Mouse (Mus musculus) hindbrain, embryonic 11.5 days (tissue): Measurements from ENCODE around the gene Nyap2. TPM values are rescaled to one million over a fixed set of nuclear protein-coding genes. Genes with fewer than 3 reads are reported as not detected.
"Not testable (repeated sequence)": the region's sequence is repeated elsewhere in the genome, so short reads cannot be mapped to it uniquely, and the experiment has no call there.

Source experiments
- ATAC-seq: fragments of 200-750 bp; cut with Nextera tagmentation; 2 replicates; pipeline ENCODE4 v1.8.0; 2017; ENCODE audit warnings: mild to moderate bottlenecking, moderate TSS enrichment, moderate library complexity; ENCODE audit not compliant: low FRiP score
- DNase-seq: peaks from one replicate; pipeline ENCODE4 v3.0.0-alpha.2; 2015; ENCODE audit warnings: low spot score
- H3K27ac ChIP-seq: fragments of 300-500 bp; sonication (generic); 2 replicates; pipeline ENCODE4 v1.5.1; 2014; ENCODE audit warnings: mild to moderate bottlenecking, low read depth, low read length
- H3K27me3 ChIP-seq: fragments of 300-500 bp; sonication (generic); 2 replicates; pipeline ENCODE4 v1.6.1; 2014; ENCODE audit warnings: mild to moderate bottlenecking, low read length, moderate library complexity, mixed read lengths; ENCODE audit not compliant: control insufficient read depth, insufficient read depth
- H3K36me3 ChIP-seq: fragments of 300-500 bp; sonication (generic); 2 replicates; pipeline ENCODE4 v1.6.1; 2014; ENCODE audit warnings: mild to moderate bottlenecking, low read length, moderate library complexity, mixed read lengths; ENCODE audit not compliant: control insufficient read depth, insufficient read depth
- H3K4me1 ChIP-seq: fragments of 300-500 bp; sonication (generic); replicated peaks from 2 replicates; pipeline ENCODE4 v1.6.1; 2014; ENCODE audit warnings: low read length, mixed read lengths; ENCODE audit not compliant: control insufficient read depth, insufficient read depth
- H3K4me2 ChIP-seq: fragments of 300-500 bp; sonication (generic); replicated peaks from 2 replicates; pipeline ENCODE4 v1.6.1; 2014; ENCODE audit warnings: mild to moderate bottlenecking, low read depth, low read length
- H3K4me3 ChIP-seq: fragments of 300-500 bp; sonication (generic); 2 replicates; pipeline ENCODE4 v1.5.1; 2014; ENCODE audit warnings: low read depth, low read length
- H3K9ac ChIP-seq: fragments of 300-500 bp; sonication (generic); 2 replicates; pipeline ENCODE4 v1.6.1; 2014; ENCODE audit warnings: low read depth, low read length
- H3K9me3 ChIP-seq: fragments of 300-500 bp; sonication (generic); 2 replicates; pipeline ENCODE4 v1.6.1; 2016; ENCODE audit warnings: low read length; ENCODE audit not compliant: control insufficient read depth
- WGBS: fragments of 180-500 bp; shearing (Covaris S2); extraction: QIAGEN DNeasy Blood & Tissue Kit; methylation state at CpG from one replicate; pipeline ENCODE4 v1.1.7; 2014; 5-methylcytosine and 5-hydroxymethylcytosine counted together
- polyA plus RNA-seq: library from polyadenylated mRNA; unstranded; fragments of >200 nt; fragmentation: Nextera tagmentation; extraction: Ambion mirVana; gene quantifications from 2 replicates; pipeline ENCODE4 v1.2.1, GENCODE M21; 2014

Nyap2 gene
- polyA plus RNA-seq, 1 experiment from 2014 or later: 3.4 TPM

DNA sequence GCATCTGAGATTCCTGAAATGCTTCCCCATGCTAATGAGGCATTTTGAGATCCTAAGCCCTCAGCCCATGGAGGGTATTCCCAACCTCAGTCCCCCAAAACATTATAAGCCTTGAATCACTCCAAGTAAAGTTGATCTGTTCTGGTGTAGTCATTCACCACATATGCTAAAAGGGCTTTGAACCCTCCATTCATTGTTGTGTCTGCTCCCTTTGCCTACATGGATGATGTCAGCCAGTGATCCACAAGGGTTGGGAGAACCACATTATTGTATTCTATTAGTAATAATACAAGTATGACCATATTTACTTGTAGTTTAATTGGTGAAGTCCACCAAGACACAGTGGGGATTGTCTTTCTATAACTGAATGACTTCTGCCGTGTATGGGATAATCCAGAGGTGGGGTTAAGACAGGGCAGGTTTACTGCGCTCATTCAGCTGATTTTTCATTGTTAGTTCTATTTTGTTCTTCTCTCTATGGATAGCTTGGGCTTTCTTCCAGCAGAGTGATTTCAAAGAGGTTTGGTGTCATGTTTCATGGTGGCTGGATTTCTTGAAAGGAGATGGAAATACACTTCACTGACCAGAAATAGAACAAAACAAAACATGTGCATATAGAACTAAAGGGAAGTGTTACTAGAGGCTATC lies 155.1 kb downstream of the Nyap2 start:
- peak; percentile 68 for ATAC-seq
- peak; percentile 20 for DNase-seq

DNA sequence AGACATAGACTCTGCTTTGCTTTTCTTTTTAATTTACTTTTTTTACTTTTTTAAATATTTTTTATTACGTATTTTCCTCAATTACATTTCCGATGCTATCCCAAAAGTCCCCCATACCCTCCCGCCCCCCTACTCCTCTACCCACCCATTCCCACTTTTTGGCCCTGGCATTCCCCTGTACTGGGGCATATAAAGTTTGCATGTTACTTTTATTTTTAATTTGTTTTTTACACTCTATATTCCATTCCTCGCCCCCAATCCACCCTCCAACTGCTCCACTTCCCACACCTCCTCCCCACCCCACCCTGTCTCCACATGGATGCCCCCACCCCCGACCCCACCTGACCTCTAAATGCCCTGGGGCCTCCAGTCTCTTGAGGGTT lies 155.6 kb downstream of the Nyap2 start:
- H3K27me3 ChIP-seq, H3K27ac ChIP-seq, H3K4me3 ChIP-seq, H3K4me2 ChIP-seq, H3K36me3 ChIP-seq, H3K4me1 ChIP-seq, H3K9me3 ChIP-seq, DNase-seq, H3K9ac ChIP-seq: not testable (repeated sequence)
- ATAC-seq: 0 out of 2 replicates have a peak, but pooled peaks have one; percentile 43
- 62% methylated on average over 5 of the region's 5 CpGs for WGBS

More for the DNA sequence above, 155.1 kb downstream of the Nyap2 start:
- Histone ChIP-seq H3K27me3 (no peaks in the 10 kb centered on the region), H3K27ac (no peak overlapping the region), H3K4me1 (no peaks in the 10 kb centered on the region; the same call in 1 of the 2 replicates), H3K36me3 (no peaks in the 10 kb centered on the region), H3K9me3 (no peaks in the 10 kb centered on the region), H3K9ac (no peak overlapping the region), H3K4me3 (no peak overlapping the region), H3K4me2 (no peak overlapping the region)
- 28% methylated on average over 2 of the region's 2 CpGs for WGBS

DNA sequence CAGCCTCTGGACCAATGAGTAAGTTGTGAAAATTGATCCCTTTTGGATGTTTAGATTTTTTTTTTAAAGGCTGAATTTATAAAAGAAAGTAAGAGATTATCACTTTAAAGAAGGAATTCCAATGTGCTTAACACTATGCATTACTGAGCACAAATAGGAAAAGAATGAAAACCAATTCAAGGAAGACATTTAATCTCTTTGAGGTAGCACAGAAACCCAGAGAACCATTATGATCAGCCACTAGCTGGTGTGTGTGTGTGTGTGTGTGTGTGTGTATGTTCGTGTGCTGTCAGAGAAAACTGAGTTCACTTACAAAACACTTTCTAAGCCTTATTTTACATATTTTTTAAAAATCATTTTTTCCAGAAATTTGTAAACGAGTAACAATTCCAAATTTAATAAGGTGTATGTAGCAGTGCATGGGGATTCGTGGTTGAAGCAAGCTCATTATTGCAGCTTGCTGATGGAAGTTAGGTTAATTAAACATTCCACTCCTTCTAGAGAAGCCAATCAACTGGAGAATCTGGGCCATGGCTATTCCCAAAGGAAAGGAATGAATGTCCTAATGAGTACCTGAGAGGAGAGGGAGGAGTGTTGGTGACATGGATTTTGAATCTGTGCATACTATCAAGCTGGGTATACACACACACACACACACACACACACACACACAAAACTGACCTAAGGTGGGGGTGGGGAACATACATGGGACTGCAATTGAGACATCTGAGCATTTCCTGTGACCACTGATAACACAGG lies 171.9 kb downstream of the Nyap2 start:
- H3K27ac ChIP-seq: no peak overlapping the region
- H3K4me2 ChIP-seq: no peak overlapping the region
- no peak overlapping the region for H3K4me3 ChIP-seq
- DNase-seq (no peak), ATAC-seq (no peak)
- H3K36me3 ChIP-seq: no peaks in the 10 kb centered on the region
- H3K9me3 ChIP-seq: no peaks in the 10 kb centered on the region
- no peaks in the 10 kb centered on the region for H3K4me1 ChIP-seq
- H3K9ac ChIP-seq: no peak overlapping the region
- H3K27me3 ChIP-seq: no peaks in the 10 kb centered on the region
- WGBS: 79% methylated on average over 3 of the region's 3 CpGs

DNA sequence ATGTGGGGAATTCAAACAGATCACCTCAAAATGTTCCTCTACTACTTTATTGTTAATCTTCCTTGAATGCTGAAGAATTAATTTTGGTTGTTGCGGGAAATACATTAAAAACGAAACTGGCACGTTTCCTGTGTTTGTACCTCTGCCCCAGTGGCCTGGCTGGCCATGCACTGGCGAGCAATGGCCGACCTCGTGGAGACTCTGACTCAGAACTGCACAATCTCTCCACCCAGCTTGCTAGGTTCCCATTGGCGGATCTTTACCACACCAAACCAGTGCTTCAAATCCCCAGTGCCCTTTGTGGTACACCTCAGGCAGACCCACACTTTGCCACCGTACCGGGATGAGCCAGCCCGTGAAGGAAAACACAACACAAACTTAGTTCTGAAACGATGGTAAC lies 173.3 kb downstream of the Nyap2 start:
- no peaks in the 10 kb centered on the region for H3K4me1 ChIP-seq
- no peak for ATAC-seq
- no peaks in the 10 kb centered on the region for H3K27me3 ChIP-seq
- no peak overlapping the region for H3K4me2 ChIP-seq
- 92% methylated on average over 11 of the region's 11 CpGs for WGBS
- H3K4me3 ChIP-seq: no peak overlapping the region
- no peak overlapping the region for H3K27ac ChIP-seq
- DNase-seq: no peak
- H3K9me3 ChIP-seq: no peaks in the 10 kb centered on the region
- no peaks in the 10 kb centered on the region for H3K36me3 ChIP-seq
- no peak overlapping the region for H3K9ac ChIP-seq

DNA sequence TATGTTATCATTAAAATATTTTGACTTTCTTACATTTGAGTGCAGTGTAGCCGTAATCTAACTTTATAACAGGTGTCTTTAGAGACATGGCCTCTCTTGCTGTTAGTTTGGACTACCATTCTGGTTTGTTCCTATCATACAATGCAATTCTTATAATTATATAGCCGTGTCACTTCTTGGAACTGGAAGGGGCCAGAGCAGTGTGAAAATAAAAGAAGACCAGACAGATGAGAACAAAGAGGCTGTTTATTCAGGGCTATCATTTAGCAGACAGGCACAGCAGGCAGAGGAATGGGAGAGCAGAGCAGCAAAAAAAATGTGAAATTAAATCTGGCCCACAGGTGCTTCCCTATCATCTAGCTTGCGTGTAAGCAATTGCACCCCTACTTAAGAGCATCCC lies 189.7 kb downstream of the Nyap2 start:
- ATAC-seq (peak; percentile 72; the same call in 1 of the 2 replicates), DNase-seq (no peak)
- H3K4me3 ChIP-seq: no peak overlapping the region
- no peak overlapping the region for H3K9ac ChIP-seq
- no peak overlapping the region for H3K27ac ChIP-seq
- no peaks in the 10 kb centered on the region for H3K36me3 ChIP-seq
- H3K27me3 ChIP-seq: no peaks in the 10 kb centered on the region
- H3K9me3 ChIP-seq: no peaks in the 10 kb centered on the region
- H3K4me1 ChIP-seq: no peaks in the 10 kb centered on the region
- WGBS: 46% methylated on average over 3 of the region's 3 CpGs
- H3K4me2 ChIP-seq: no peak overlapping the region

DNA sequence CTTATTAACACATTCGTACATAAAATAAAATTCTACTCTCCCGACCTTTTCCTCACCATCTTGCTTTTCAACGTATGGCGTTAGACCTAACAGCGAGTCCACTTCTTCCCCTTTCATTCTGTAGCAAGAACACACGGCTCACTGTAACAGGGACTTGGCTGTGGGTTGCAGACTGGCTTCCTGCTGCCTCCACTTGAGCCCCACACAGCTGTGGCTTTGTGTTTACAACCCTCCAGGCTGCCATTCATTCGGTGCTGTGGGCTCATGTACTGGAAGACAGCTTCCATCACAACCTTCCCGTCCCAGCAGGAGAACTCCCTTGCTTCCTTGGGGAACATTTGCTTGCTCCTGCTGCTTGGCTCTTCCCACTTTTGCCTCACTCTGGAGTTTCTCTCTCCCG lies 204.2 kb downstream of the Nyap2 start:
- no peak overlapping the region for H3K27ac ChIP-seq
- no peak for DNase-seq
- no peak overlapping the region for H3K4me3 ChIP-seq
- H3K36me3 ChIP-seq: no peaks in the 10 kb centered on the region
- no peaks in the 10 kb centered on the region for H3K4me1 ChIP-seq
- H3K9ac ChIP-seq: no peak overlapping the region
- WGBS: 45% methylated on average over 9 of the region's 9 CpGs
- H3K27me3 ChIP-seq: no peaks in the 10 kb centered on the region
- no peak overlapping the region for H3K4me2 ChIP-seq
- ATAC-seq: no peak
- no peaks in the 10 kb centered on the region for H3K9me3 ChIP-seq

DNA sequence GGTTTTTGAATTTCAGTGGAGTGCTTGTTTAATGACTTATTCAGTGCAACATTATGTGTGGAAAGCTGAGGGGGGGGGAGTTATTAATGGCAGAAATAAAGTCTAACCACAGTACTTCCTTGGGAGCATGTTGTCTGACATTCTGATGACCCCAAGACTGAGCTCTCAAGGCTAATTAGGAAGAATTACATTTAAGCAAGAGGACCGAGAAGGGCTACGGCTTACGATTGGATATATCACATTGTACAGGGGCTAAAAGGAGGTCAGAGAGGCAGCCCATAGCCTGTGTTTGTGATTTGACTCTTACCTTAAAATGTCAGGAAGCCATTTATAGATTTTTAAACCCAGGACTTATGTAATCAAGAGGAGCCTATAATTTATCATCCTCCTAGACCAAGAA lies 208.9 kb downstream of the Nyap2 start:
- H3K9ac ChIP-seq: no peak overlapping the region
- H3K36me3 ChIP-seq: no peaks in the 10 kb centered on the region
- H3K4me1 ChIP-seq: no peaks in the 10 kb centered on the region
- ATAC-seq (no peak), DNase-seq (no peak)
- WGBS: 73% methylated on average over 3 of the region's 3 CpGs
- H3K27ac ChIP-seq: no peak overlapping the region
- H3K9me3 ChIP-seq: no peaks in the 10 kb centered on the region
- H3K27me3 ChIP-seq: no peaks in the 10 kb centered on the region
- H3K4me2 ChIP-seq: no peak overlapping the region
- H3K4me3 ChIP-seq: no peak overlapping the region

DNA sequence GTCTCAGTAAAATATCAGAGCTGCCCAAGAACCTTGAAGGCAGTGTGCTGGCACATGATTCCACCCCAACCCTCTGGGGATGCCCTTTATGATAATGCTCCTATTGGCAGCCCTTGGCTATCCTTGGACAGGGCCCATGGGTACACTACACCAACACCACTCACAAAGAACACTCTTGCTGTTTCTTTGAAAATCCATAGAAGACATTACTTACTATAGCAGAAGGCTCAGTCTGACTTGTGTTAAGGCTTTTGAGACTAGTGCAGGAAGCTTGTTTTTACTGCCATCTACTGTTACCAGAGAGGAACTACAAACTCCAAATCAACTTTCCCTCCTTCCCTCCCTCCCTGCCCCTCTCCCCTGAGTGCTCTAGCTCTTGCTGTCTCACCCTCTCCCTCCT lies 210.3 kb downstream of the Nyap2 start:
- no peaks in the 10 kb centered on the region for H3K4me1 ChIP-seq
- no peak overlapping the region for H3K27ac ChIP-seq
- no peaks in the 10 kb centered on the region for H3K27me3 ChIP-seq
- no peak overlapping the region for H3K9ac ChIP-seq
- H3K9me3 ChIP-seq: no peaks in the 10 kb centered on the region
- no peak overlapping the region for H3K4me3 ChIP-seq
- DNase-seq (peak; percentile 56), ATAC-seq (peak; percentile 83)
- H3K36me3 ChIP-seq: no peaks in the 10 kb centered on the region
- no peak overlapping the region for H3K4me2 ChIP-seq

DNA sequence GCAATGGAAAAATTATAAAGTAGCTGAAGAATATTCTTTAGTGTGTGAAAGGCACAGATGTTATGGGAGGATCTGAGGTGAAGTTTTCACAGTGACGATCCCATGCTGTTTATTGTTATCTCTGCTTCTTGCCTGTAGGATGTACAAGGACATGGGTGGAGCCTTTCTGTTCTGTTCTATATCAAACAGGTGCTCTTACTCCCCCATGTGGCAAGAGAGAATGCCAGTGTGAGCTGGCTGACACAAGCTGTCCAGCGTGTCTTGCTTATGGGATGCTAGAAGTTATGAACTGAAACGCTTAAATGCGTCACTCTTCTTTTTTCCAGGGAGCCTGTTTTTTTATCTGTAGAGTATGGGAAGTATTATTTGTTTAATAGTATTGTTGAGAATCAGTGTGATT lies 224.0 kb downstream of the Nyap2 start:
- WGBS: 56% methylated on average over 4 of the region's 4 CpGs
- Histone ChIP-seq H3K36me3 (no peaks in the 10 kb centered on the region), H3K9ac (no peak overlapping the region), H3K4me3 (no peak overlapping the region), H3K9me3 (no peaks in the 10 kb centered on the region), H3K27me3 (no peaks in the 10 kb centered on the region), H3K4me1 (no peaks in the 10 kb centered on the region), H3K4me2 (no peak overlapping the region), H3K27ac (no peak overlapping the region)
- DNase-seq (peak; percentile 44), ATAC-seq (no peak)
